Mouse (Mus musculus): ENCODE measurements around the gene Dap3. TPM values are rescaled to one million over a fixed set of nuclear protein-coding genes. Genes with fewer than 3 reads are reported as not detected.

Dap3 gene
- total and polyA plus RNA-seq, 3 experiments: 192 to 293 TPM; not detected in 1

Other genes with a start within 250 kb of the Dap3 start
- 28.7 and 38.6 TPM in 2 replicates for gene Rit1, start 234.3 kb downstream of the Dap3 start, total RNA-seq (2012; rRNA removed)
- gene Rit1, start 234.3 kb downstream of the Dap3 start, polyA plus RNA-seq (2012; ENCODE audit: insufficient read depth in 1 of 2, insufficient read length in 2 of 2, low read depth in 1 of 2, low replicate concordance in 2 of 2, missing spikeins in 1 of 2): 10 to 100 TPM in 1 of 2 experiments, not detected in 1; 34.1 TPM
- 0.19 and 0.56 TPM in 2 replicates for gene Syt11, start 176.0 kb downstream of the Dap3 start, total RNA-seq (2012; rRNA removed)
- 1 to 10 TPM in 1 of 2 experiments, not detected in 1; 1.4 TPM for gene Syt11, start 176.0 kb downstream of the Dap3 start, polyA plus RNA-seq (2012; ENCODE audit: insufficient read depth in 1 of 2, insufficient read length in 2 of 2, low read depth in 1 of 2, low replicate concordance in 2 of 2, missing spikeins in 1 of 2)
- gene Gon4l, start 116.0 kb downstream of the Dap3 start, total RNA-seq (2012; rRNA removed): 34.3 and 35.0 TPM in 2 replicates
- gene Gon4l, start 116.0 kb downstream of the Dap3 start, polyA plus RNA-seq (2012; ENCODE audit: insufficient read depth in 1 of 2, insufficient read length in 2 of 2, low read depth in 1 of 2, low replicate concordance in 2 of 2, missing spikeins in 1 of 2): 10 to 100 TPM; 33.8 to 52.2 TPM
- gene Msto1, start 37.2 kb downstream of the Dap3 start, total RNA-seq (2012; rRNA removed): 70.6 and 82.6 TPM in 2 replicates
- gene Msto1, start 37.2 kb downstream of the Dap3 start, polyA plus RNA-seq (2012; ENCODE audit: insufficient read depth in 1 of 2, insufficient read length in 2 of 2, low read depth in 1 of 2, low replicate concordance in 2 of 2, missing spikeins in 1 of 2): 100 to 1,000 TPM in 1 of 2 experiments, not detected in 1; 101 TPM
- 9.6 and 10.3 TPM in 2 replicates for gene Ash1l, start 559 bp downstream of the Dap3 start, total RNA-seq (2012; rRNA removed)
- gene Ash1l, start 559 bp downstream of the Dap3 start, polyA plus RNA-seq (2012; ENCODE audit: insufficient read depth in 1 of 2, insufficient read length in 2 of 2, low read depth in 1 of 2, low replicate concordance in 2 of 2, missing spikeins in 1 of 2): 10 to 100 TPM; 12.8 to 22.2 TPM
- 32.2 and 40.8 TPM in 2 replicates for gene Rusc1, start 142.1 kb upstream of the Dap3 start, total RNA-seq (2012; rRNA removed)
- gene Rusc1, start 142.1 kb upstream of the Dap3 start, polyA plus RNA-seq (2012; ENCODE audit: insufficient read depth in 1 of 2, insufficient read length in 2 of 2, low read depth in 1 of 2, low replicate concordance in 2 of 2, missing spikeins in 1 of 2): 10 to 100 TPM in 1 of 2 experiments, not detected in 1; 58.9 TPM
- gene Gm43738, start 149.9 kb upstream of the Dap3 start, total RNA-seq (2012; rRNA removed): not detected in 2 replicates
- gene Gm43738, start 149.9 kb upstream of the Dap3 start, polyA plus RNA-seq (2012; ENCODE audit: insufficient read depth in 1 of 2, insufficient read length in 2 of 2, low read depth in 1 of 2, low replicate concordance in 2 of 2, missing spikeins in 1 of 2): not detected
- 239 and 267 TPM in 2 replicates for gene Fdps, start 150.8 kb upstream of the Dap3 start, total RNA-seq (2012; rRNA removed)
- 100 to 1,000 TPM in 1 of 2 experiments, not detected in 1; 226 TPM for gene Fdps, start 150.8 kb upstream of the Dap3 start, polyA plus RNA-seq (2012; ENCODE audit: insufficient read depth in 1 of 2, insufficient read length in 2 of 2, low read depth in 1 of 2, low replicate concordance in 2 of 2, missing spikeins in 1 of 2)
- 41.1 and 53.2 TPM in 2 replicates for gene Pklr, start 185.0 kb upstream of the Dap3 start, total RNA-seq (2012; rRNA removed)
- gene Pklr, start 185.0 kb upstream of the Dap3 start, polyA plus RNA-seq (2012; ENCODE audit: insufficient read depth in 1 of 2, insufficient read length in 2 of 2, low read depth in 1 of 2, low replicate concordance in 2 of 2, missing spikeins in 1 of 2): 100 to 1,000 TPM; 133 to 185 TPM
- gene Hcn3, start 209.0 kb upstream of the Dap3 start, total RNA-seq (2012; rRNA removed): 4.0 TPM in 2 replicates
- gene Hcn3, start 209.0 kb upstream of the Dap3 start, polyA plus RNA-seq (2012; ENCODE audit: insufficient read depth in 1 of 2, insufficient read length in 2 of 2, low read depth in 1 of 2, low replicate concordance in 2 of 2, missing spikeins in 1 of 2): 1 to 10 TPM in 1 of 2 experiments, not detected in 1; 7.4 TPM
- gene Clk2, start 213.6 kb upstream of the Dap3 start, total RNA-seq (2012; rRNA removed): 27.5 and 28.2 TPM in 2 replicates
- 100 to 1,000 TPM in 1 of 2 experiments, 10 to 100 TPM in 1; 83.6 to 138 TPM for gene Clk2, start 213.6 kb upstream of the Dap3 start, polyA plus RNA-seq (2012; ENCODE audit: insufficient read depth in 1 of 2, insufficient read length in 2 of 2, low read depth in 1 of 2, low replicate concordance in 2 of 2, missing spikeins in 1 of 2)
- 78.1 and 101 TPM in 2 replicates for gene Scamp3, start 226.3 kb upstream of the Dap3 start, total RNA-seq (2012; rRNA removed)
- 100 to 1,000 TPM in 1 of 2 experiments, not detected in 1; 287 TPM for gene Scamp3, start 226.3 kb upstream of the Dap3 start, polyA plus RNA-seq (2012; ENCODE audit: insufficient read depth in 1 of 2, insufficient read length in 2 of 2, low read depth in 1 of 2, low replicate concordance in 2 of 2, missing spikeins in 1 of 2)
- gene Fam189b, start 232.0 kb upstream of the Dap3 start, total RNA-seq (2012; rRNA removed): 6.2 and 7.0 TPM in 2 replicates
- gene Fam189b, start 232.0 kb upstream of the Dap3 start, polyA plus RNA-seq (2012; ENCODE audit: insufficient read depth in 1 of 2, insufficient read length in 2 of 2, low read depth in 1 of 2, low replicate concordance in 2 of 2, missing spikeins in 1 of 2): 10 to 100 TPM in 1 of 2 experiments, not detected in 1; 35.3 TPM